Mouse (Mus musculus): ENCODE measurements around the gene Eif3b. TPM values are rescaled to one million over a fixed set of nuclear protein-coding genes. Genes with fewer than 3 reads are reported as not detected.
"Not testable (repeated sequence)": the region's sequence is repeated elsewhere in the genome, so short reads cannot be mapped to it uniquely, and the experiment has no call there.

Gene Eif3b
- polyA plus RNA-seq, 1 experiment: not detected

- no peaks in the 10 kb centered on the region for H3K4me1 ChIP-seq (ENCODE audit: control insufficient read depth, insufficient read depth, low read length)
- H3K27ac ChIP-seq (ENCODE audit: insufficient read depth, low read depth, low read length): no peak overlapping the region
- 58% methylated on average over 4 of the region's 4 CpGs for WGBS
- no peak overlapping the region for H3K4me3 ChIP-seq (ENCODE audit: insufficient read depth, low read depth, low read length)
- TF ChIP-seq POLR2A (IDR thresholded peaks at IDR 0.05; ENCODE audit: insufficient read depth, low read depth, low read length): no peak
- TF ChIP-seq CTCF (IDR thresholded peaks at IDR 0.05; ENCODE audit: insufficient read depth, low read depth, low read length): no peak
These were observed 4.5 kb upstream of the Eif3b start for GRCm38 (mm10) chr5:140414647-140415046.

GRCm38 (mm10) chr5:140418106-140418488 is 1.0 kb upstream of the Eif3b start:
- H3K27ac ChIP-seq (ENCODE audit: insufficient read depth, low read depth, low read length): peak overlapping the region; percentile 97
- TF ChIP-seq POLR2A (IDR thresholded peaks at IDR 0.05; ENCODE audit: insufficient read depth, low read depth, low read length): no peak
- no peak for TF ChIP-seq CTCF (IDR thresholded peaks at IDR 0.05; ENCODE audit: insufficient read depth, low read depth, low read length)
- H3K4me1 ChIP-seq (ENCODE audit: control insufficient read depth, insufficient read depth, low read length): peaks cover 12% of the 10 kb centered on the region
- under 1% methylated on average over 12 of the region's 12 CpGs for WGBS
- peak overlapping the region; percentile 92 for H3K4me3 ChIP-seq (ENCODE audit: insufficient read depth, low read depth, low read length)

- peaks cover 14% of the 10 kb centered on the region for H3K4me1 ChIP-seq (ENCODE audit: control insufficient read depth, insufficient read depth, low read length)
- peak overlapping the region; percentile 99 for H3K4me3 ChIP-seq (ENCODE audit: insufficient read depth, low read depth, low read length)
- TF ChIP-seq POLR2A (IDR thresholded peaks at IDR 0.05; ENCODE audit: insufficient read depth, low read depth, low read length): no peak
- TF ChIP-seq CTCF (IDR thresholded peaks at IDR 0.05; ENCODE audit: insufficient read depth, low read depth, low read length): no peak
- H3K27ac ChIP-seq (ENCODE audit: insufficient read depth, low read depth, low read length): peak overlapping the region; percentile 97; the same call in 1 of the 2 replicates
- under 1% methylated on average over 61 of the region's 62 CpGs for WGBS
These were observed 433 bp downstream of the Eif3b start for GRCm38 (mm10) chr5:140419442-140420080.

GRCm38 (mm10) chr5:140420616-140421015 is 1.5 kb downstream of the Eif3b start:
- TF ChIP-seq CTCF (IDR thresholded peaks at IDR 0.05; ENCODE audit: insufficient read depth, low read depth, low read length): no peak
- TF ChIP-seq POLR2A (IDR thresholded peaks at IDR 0.05; ENCODE audit: insufficient read depth, low read depth, low read length): no peak
- Histone ChIP-seq H3K4me1 (ENCODE audit: control insufficient read depth, insufficient read depth, low read length) (peaks cover 14% of the 10 kb centered on the region), H3K27ac (ENCODE audit: insufficient read depth, low read depth, low read length) (no peak overlapping the region), H3K4me3 (ENCODE audit: insufficient read depth, low read depth, low read length) (peak overlapping the region; percentile 5)
- 54% methylated on average over 4 of the region's 4 CpGs for WGBS

- Histone ChIP-seq H3K27ac (ENCODE audit: insufficient read depth, low read depth, low read length) (no peak overlapping the region), H3K4me1 (ENCODE audit: control insufficient read depth, insufficient read depth, low read length) (peaks cover 14% of the 10 kb centered on the region), H3K4me3 (ENCODE audit: insufficient read depth, low read depth, low read length) (no peak overlapping the region)
- TF ChIP-seq CTCF (IDR thresholded peaks at IDR 0.05; ENCODE audit: insufficient read depth, low read depth, low read length): no peak
- TF ChIP-seq POLR2A (IDR thresholded peaks at IDR 0.05; ENCODE audit: insufficient read depth, low read depth, low read length): no peak
- 94% methylated on average over 17 of the region's 17 CpGs for WGBS
These were observed 6.1 kb downstream of the Eif3b start for GRCm38 (mm10) chr5:140425016-140425783.

- no CpG with 5 or more reads among the region's 6 CpGs for WGBS
- H3K4me1 ChIP-seq (ENCODE audit: control insufficient read depth, insufficient read depth, low read length); H3K4me3 ChIP-seq (ENCODE audit: insufficient read depth, low read depth, low read length); H3K27ac ChIP-seq (ENCODE audit: insufficient read depth, low read depth, low read length): not testable (repeated sequence)
These were observed 20.0 kb downstream of the Eif3b start for GRCm38 (mm10) chr5:140439117-140439516.

GRCm38 (mm10) chr5:140441406-140441805 is 22.3 kb downstream of the Eif3b start:
- no peak for TF ChIP-seq POLR2A (IDR thresholded peaks at IDR 0.05; ENCODE audit: insufficient read depth, low read depth, low read length)
- TF ChIP-seq CTCF (IDR thresholded peaks at IDR 0.05; ENCODE audit: insufficient read depth, low read depth, low read length): no peak
- H3K4me3 ChIP-seq (ENCODE audit: insufficient read depth, low read depth, low read length): no peak overlapping the region
- no peaks in the 10 kb centered on the region; the same call in 1 of the 2 replicates for H3K4me1 ChIP-seq (ENCODE audit: control insufficient read depth, insufficient read depth, low read length)
- H3K27ac ChIP-seq (ENCODE audit: insufficient read depth, low read depth, low read length): no peak overlapping the region
- 94% methylated on average over 3 of the region's 3 CpGs for WGBS

- TF ChIP-seq POLR2A (IDR thresholded peaks at IDR 0.05; ENCODE audit: insufficient read depth, low read depth, low read length) (no peak), CTCF (IDR thresholded peaks at IDR 0.05; ENCODE audit: insufficient read depth, low read depth, low read length) (no peak)
- no peaks in the 10 kb centered on the region; the same call in 1 of the 2 replicates for H3K4me1 ChIP-seq (ENCODE audit: control insufficient read depth, insufficient read depth, low read length)
- no peak overlapping the region for H3K4me3 ChIP-seq (ENCODE audit: insufficient read depth, low read depth, low read length)
- H3K27ac ChIP-seq (ENCODE audit: insufficient read depth, low read depth, low read length): no peak overlapping the region
- WGBS: 95% methylated on average over 4 of the region's 4 CpGs
These were observed 24.9 kb downstream of the Eif3b start for GRCm38 (mm10) chr5:140444012-140444411.

GRCm38 (mm10) chr5:140445345-140445744 is 26.2 kb downstream of the Eif3b start, which contains the start of gene Gm4869:
Gene Gm4869, plus strand, starts transcription at chr5:140445645.
- H3K4me1 ChIP-seq (ENCODE audit: control insufficient read depth, insufficient read depth, low read length): no peaks in the 10 kb centered on the region; the same call in 1 of the 2 replicates
- no peak within 1 kb of the TSS for H3K27ac ChIP-seq (ENCODE audit: insufficient read depth, low read depth, low read length)
- no peak for TF ChIP-seq CTCF (IDR thresholded peaks at IDR 0.05; ENCODE audit: insufficient read depth, low read depth, low read length)
- no peak for TF ChIP-seq POLR2A (IDR thresholded peaks at IDR 0.05; ENCODE audit: insufficient read depth, low read depth, low read length)
- no peak within 1 kb of the TSS for H3K4me3 ChIP-seq (ENCODE audit: insufficient read depth, low read depth, low read length)
- 84% methylated on average over 5 of the region's 5 CpGs for WGBS
